Mouse (Mus musculus): ENCODE measurements around the gene Reep6.

The Reep6 gene

GRCm38 (mm10) chr10:80329273-80330081, at the start of gene Reep6, which contains the start of gene Pcsk4:
Gene Reep6, plus strand, starts transcription at chr10:80329953.
Gene Pcsk4, minus strand, starts transcription at chr10:80329498.
- DNase-seq (ENCODE audit: low read depth, low spot score): peak; percentile 97

- DNase-seq (ENCODE audit: low read depth, low spot score): no peak
Measured at GRCm38 (mm10) chr10:80281304-80281703, 48.4 kb upstream of the Reep6 start.

DNA sequence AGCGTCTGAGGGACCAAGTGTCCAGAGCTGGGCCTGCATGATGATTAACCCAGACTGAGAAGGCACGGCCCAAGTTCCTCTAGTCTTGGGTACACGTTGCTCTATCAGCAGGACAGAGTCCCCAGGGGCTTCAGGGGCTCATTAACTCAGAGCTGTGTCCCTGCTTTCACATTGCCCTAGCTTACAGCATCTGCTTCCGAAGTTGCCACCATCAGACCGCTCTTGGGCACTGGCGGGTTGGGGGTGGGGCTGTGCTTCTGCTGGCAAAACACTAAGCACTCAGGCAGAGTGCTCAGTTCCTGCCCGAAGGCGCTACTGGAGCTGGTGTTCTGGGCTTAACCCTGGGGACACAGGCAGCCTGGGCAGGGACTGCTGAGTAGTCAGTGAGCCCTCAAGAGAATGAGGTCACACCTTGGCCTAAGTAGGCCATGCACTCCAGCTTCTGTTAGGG, 47.8 kb upstream of the Reep6 start:
- no peak for DNase-seq (ENCODE audit: low read depth, low spot score)

GRCm38 (mm10) chr10:80282481-80283441, 47.0 kb upstream of the Reep6 start:
- no peak for DNase-seq (ENCODE audit: low read depth, low spot score)

- DNase-seq (ENCODE audit: low read depth, low spot score): no peak
Measured at GRCm38 (mm10) chr10:80285222-80286070, 44.3 kb upstream of the Reep6 start.

- no peak for DNase-seq (ENCODE audit: low read depth, low spot score)
Measured at GRCm38 (mm10) chr10:80288097-80288496, 41.7 kb upstream of the Reep6 start.

GRCm38 (mm10) chr10:80288657-80289056, 41.1 kb upstream of the Reep6 start:
- no peak for DNase-seq (ENCODE audit: low read depth, low spot score)

- peak; percentile 96 for DNase-seq (ENCODE audit: low read depth, low spot score)
Measured at GRCm38 (mm10) chr10:80292251-80293146, 37.3 kb upstream of the Reep6 start, which contains the start of gene Rps15. Gene Rps15, plus strand, starts transcription at chr10:80292453.

DNA sequence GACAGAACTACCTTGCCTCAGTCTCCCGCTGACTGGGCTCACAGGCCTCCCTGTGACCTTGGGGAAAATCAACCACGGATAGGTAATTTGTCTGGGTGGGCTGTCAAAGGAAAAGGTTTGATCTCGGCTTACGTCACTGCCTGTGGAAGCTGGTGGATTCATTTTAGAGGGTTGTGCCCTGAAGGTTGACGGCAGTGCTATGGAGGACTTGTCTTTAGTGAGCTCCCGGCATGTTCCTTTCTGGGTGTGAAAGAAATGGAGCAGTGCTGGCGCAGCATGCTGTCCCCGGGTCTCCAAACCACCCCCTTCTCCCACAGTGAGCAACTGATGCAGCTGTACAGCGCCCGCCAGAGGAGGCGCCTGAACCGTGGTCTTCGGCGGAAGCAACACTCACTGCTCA, 36.4 kb upstream of the Reep6 start:
- DNase-seq (ENCODE audit: low read depth, low spot score): no peak

DNA sequence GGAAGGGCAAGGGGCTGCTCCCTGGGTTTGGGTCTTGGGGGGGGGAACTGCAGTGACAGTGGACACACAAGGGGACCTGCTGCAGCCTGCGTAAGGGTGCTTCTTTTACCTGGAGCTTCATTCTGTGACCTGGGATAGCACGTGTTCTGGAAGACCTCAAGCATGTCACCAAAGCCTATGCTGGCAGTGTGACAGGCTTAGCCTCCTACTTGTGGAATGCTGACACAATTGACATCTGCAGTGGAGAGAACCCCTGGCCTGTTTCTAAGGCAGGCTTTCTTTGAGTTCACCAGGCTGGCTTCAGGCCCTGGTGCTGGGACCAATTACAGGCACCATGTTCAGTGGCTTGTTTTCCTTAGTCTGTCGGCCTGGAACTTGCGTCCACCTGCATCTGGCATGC, 35.4 kb upstream of the Reep6 start:
- no peak for DNase-seq (ENCODE audit: low read depth, low spot score)

DNA sequence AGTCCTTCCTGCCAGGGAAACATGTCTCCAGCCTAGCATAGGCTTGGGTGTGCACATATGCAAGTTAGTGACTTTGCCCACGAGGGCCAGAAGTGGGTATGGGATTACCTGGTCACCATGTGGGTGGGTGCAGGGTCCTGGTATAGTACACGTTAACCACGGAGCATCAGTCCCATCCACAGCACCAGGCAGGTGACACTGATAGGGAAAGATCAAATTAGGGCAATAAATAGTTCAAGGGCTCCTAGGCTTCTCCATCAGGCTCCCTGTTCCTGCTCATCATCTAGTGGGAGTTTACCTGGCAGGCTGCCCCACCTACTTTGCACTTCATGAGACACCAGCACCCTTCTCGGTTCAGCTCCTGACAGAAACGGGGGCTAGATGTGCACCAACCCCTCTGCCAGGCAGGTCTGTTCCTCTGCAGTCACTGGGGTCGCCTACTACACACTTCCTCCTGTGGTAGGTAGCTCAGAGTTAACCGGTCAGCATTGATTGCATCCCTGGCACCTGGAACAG, 34.9 kb upstream of the Reep6 start:
- no peak for DNase-seq (ENCODE audit: low read depth, low spot score)

- peak; percentile 60 for DNase-seq (ENCODE audit: low read depth, low spot score)
Measured at GRCm38 (mm10) chr10:80295618-80296425, 33.9 kb upstream of the Reep6 start, which contains the start of gene Apc2. Gene Apc2, plus strand, starts transcription at chr10:80295977.

- DNase-seq (ENCODE audit: low read depth, low spot score): no peak
Measured at GRCm38 (mm10) chr10:80296824-80297223, 32.9 kb upstream of the Reep6 start.

GRCm38 (mm10) chr10:80297526-80298133, 32.1 kb upstream of the Reep6 start:
- no peak for DNase-seq (ENCODE audit: low read depth, low spot score)

GRCm38 (mm10) chr10:80298571-80299281, 31.0 kb upstream of the Reep6 start:
- peak; percentile 86 for DNase-seq (ENCODE audit: low read depth, low spot score)

DNA sequence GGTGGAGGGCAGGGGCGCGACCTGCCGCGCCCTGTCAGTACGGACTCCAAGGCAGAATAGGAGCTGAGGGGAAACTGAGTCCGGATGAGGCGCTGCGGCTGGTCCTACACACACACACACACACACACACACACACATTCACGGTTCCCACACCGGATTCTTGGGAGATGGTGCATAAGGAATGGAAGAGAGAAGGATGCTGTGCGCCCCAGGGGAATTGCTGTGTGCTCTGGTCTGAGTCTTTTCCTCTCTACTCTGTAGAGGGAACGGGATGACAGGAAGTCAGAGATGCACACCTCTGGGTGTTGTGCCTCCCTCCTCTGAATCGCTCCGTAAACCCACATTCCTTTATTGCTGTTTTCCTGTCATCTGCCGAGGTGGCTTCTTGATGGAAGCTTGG, 30.5 kb upstream of the Reep6 start:
- no peak for DNase-seq (ENCODE audit: low read depth, low spot score)

- no peak for DNase-seq (ENCODE audit: low read depth, low spot score)
Measured at GRCm38 (mm10) chr10:80299824-80300223, 29.9 kb upstream of the Reep6 start.

DNA sequence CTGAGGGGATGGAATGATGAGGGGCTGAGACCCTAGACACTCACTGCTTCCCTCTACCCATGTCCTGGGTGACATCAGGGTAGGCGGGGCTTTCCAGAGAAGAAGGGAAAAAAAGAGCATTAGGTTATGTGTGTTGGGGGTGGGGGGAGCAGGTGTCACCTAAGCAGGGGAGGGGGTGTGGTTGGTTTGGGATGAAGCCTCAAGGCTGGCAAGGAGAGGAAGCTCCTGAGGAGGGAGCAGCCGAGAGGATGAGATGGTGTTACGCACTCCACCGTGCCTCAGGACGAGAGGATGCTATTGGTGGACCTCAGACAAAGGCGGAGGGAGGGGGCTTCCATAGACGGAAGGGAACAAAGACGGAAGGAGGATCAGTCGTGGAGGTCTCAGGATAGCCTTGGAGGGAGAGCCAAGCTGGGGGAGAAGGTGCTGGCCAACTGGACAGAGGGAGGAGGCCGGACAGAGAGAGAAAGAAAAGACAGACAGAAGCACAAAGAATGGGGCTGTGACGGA, 29.0 kb upstream of the Reep6 start:
- no peak for DNase-seq (ENCODE audit: low read depth, low spot score)

Data from forelimb bud, embryonic 11.5 days (tissue).